Mouse (Mus musculus): Measurements from ENCODE around the gene Gm44790.

DNA sequence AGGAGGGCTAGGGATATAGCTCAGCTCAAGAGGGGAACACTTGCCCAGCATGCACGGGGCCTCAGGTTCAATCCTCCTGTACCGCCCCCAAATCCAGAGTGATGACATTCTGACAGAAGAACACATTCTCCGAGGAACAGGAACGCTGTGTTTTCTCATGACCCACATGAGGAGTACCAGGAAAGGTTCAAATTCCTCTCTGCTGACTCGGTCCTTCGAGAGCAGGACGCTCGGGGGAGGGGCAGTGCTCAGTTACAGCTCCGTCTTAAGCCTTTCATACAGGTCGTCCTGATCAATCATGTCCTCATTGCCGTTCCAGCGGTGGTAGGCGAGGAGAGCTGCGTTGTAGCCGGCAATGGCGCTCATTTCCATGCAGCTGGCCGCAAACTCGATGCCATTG, 38.0 kb upstream of the Gm44790 start:
- TF ChIP-seq CTCF (conservative IDR thresholded peaks at IDR 0.05; ENCODE audit: insufficient read depth, insufficient read length, low read depth, low read length) = no peak
- TF ChIP-seq POLR2A (IDR thresholded peaks at IDR 0.05; ENCODE audit: low read depth, low read length) = no peak
